Mouse (Mus musculus) intestine, embryonic 15.5 days (tissue): ENCODE results near the gene Olr1. TPM values are rescaled to one million over a fixed set of nuclear protein-coding genes. Genes with fewer than 3 reads are reported as not detected.

Experiments used
- ATAC-seq: fragments of 200-750 bp; cut with Nextera tagmentation; 2 replicates; pipeline ENCODE4 v1.8.0; 2017; ENCODE audit warnings: moderate TSS enrichment, moderate library complexity
- H3K27ac ChIP-seq: fragments of 300-500 bp; sonication (generic); 2 replicates; pipeline ENCODE4 v1.5.1; 2015; ENCODE audit warnings: mild to moderate bottlenecking, inconsistent platforms
- H3K27me3 ChIP-seq: fragments of 300-500 bp; sonication (generic); replicated peaks from 2 replicates; pipeline ENCODE4 v1.6.1; 2015; ENCODE audit warnings: inconsistent platforms
- H3K36me3 ChIP-seq: fragments of 300-500 bp; sonication (generic); 2 replicates; pipeline ENCODE4 v1.6.1; 2015; ENCODE audit warnings: inconsistent platforms
- H3K4me1 ChIP-seq: fragments of 300-500 bp; sonication (generic); replicated peaks from 2 replicates; pipeline ENCODE4 v1.6.1; 2015; ENCODE audit warnings: inconsistent platforms
- H3K4me2 ChIP-seq: fragments of 300-500 bp; sonication (generic); replicated peaks from 2 replicates; pipeline ENCODE4 v1.6.1; 2015; ENCODE audit warnings: mild to moderate bottlenecking, inconsistent platforms
- H3K4me3 ChIP-seq: fragments of 300-500 bp; sonication (generic); replicated peaks from 2 replicates; pipeline ENCODE4 v1.5.1; 2015; ENCODE audit warnings: inconsistent platforms
- H3K9ac ChIP-seq: fragments of 300-500 bp; sonication (generic); 2 replicates; pipeline ENCODE4 v1.6.1; 2015; ENCODE audit warnings: inconsistent platforms
- H3K9me3 ChIP-seq: fragments of 300-500 bp; sonication (generic); 2 replicates; pipeline ENCODE4 v1.6.1; 2016; ENCODE audit warnings: inconsistent platforms
- WGBS: fragments of 180-500 bp; shearing (Covaris S2); methylation state at CpG from one replicate; pipeline ENCODE4 v1.1.7; 2015; 5-methylcytosine and 5-hydroxymethylcytosine counted together
- polyA plus RNA-seq: library from polyadenylated mRNA; unstranded; fragments of >200 nt; fragmentation: Nextera tagmentation; extraction: Ambion mirVana; gene quantifications from 2 replicates; pipeline ENCODE4 v1.2.1, GENCODE M21; 2015

The Olr1 gene
- polyA plus RNA-seq, 1 experiment from 2014 or later: 0.04 TPM

DNA sequence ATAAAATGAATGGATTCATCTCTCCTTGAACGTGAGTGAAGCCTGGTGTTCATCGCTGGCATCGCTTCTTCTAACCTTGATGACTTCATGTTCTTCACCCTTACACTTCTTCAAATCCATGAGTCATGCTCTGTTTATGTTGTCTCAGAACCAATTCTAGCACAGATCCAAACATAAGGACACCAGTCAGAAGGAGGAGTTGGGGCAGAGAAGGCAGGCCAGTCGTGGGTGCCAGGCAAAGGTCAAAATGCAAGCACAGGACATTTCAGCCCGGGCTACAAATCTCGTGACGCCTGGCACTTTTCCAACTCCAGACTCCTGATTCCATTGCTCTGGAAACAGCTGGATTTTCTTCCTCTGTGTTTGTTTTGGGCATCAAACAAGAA is 25.6 kb upstream of the Olr1 start:
- H3K4me1 ChIP-seq: 0 out of 2 replicates have a peak, but pooled peaks cover 14% of the 10 kb centered on the region
- H3K4me2 ChIP-seq: peak overlapping the region; percentile 89
- no peaks in the 10 kb centered on the region for H3K9me3 ChIP-seq
- no peaks in the 10 kb centered on the region for H3K36me3 ChIP-seq
- peak; percentile 72 for ATAC-seq
- H3K4me3 ChIP-seq: peak overlapping the region; percentile 82
- no peaks in the 10 kb centered on the region for H3K27me3 ChIP-seq
- peak overlapping the region; percentile 48; the same call in 1 of the 2 replicates for H3K27ac ChIP-seq
- 28% methylated on average over 7 of the region's 7 CpGs for WGBS
- H3K9ac ChIP-seq: peak overlapping the region; percentile 71; the same call in 1 of the 2 replicates

GRCm38 (mm10) chr6:129530261-129530660 is 23.3 kb upstream of the Olr1 start:
- Histone ChIP-seq H3K4me3 (no peak overlapping the region), H3K4me2 (no peak overlapping the region), H3K36me3 (no peaks in the 10 kb centered on the region), H3K27me3 (no peaks in the 10 kb centered on the region), H3K27ac (no peak overlapping the region), H3K9me3 (no peaks in the 10 kb centered on the region), H3K4me1 (0 out of 2 replicates have a peak, but pooled peaks cover 14% of the 10 kb centered on the region), H3K9ac (no peak overlapping the region)
- no peak for ATAC-seq

DNA sequence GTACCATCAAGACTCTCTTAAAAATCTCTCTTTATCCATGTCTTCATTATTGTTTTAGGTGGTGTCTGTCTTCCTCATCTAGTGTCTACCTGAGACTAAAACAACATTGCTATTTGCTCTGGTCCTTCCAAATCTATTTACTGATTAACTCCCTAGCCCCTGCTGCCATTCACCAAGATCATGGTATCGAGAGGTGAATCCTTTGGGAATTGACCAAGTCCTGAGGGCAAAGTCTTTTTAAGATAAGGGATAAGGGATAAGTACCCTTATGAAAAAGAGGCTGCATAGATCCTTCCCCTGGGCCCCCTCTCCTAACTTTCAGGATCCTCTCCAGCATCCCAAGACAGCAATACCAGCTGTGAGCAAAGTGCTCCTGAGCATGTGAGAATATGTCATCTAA is 22.6 kb upstream of the Olr1 start:
- H3K9ac ChIP-seq: no peak overlapping the region
- H3K27ac ChIP-seq: no peak overlapping the region
- H3K4me1 ChIP-seq: 0 out of 2 replicates have a peak, but pooled peaks cover 10% of the 10 kb centered on the region
- no peaks in the 10 kb centered on the region for H3K36me3 ChIP-seq
- WGBS: 74% methylated on average over 1 of the region's 1 CpGs
- no peaks in the 10 kb centered on the region for H3K9me3 ChIP-seq
- no peaks in the 10 kb centered on the region for H3K27me3 ChIP-seq
- no peak for ATAC-seq
- H3K4me3 ChIP-seq: no peak overlapping the region
- H3K4me2 ChIP-seq: no peak overlapping the region

GRCm38 (mm10) chr6:129527416-129527815 is 20.5 kb upstream of the Olr1 start:
- Histone ChIP-seq H3K9ac (no peak overlapping the region), H3K4me3 (no peak overlapping the region), H3K36me3 (no peaks in the 10 kb centered on the region), H3K27me3 (no peaks in the 10 kb centered on the region), H3K4me1 (0 out of 2 replicates have a peak, but pooled peaks cover 3% of the 10 kb centered on the region), H3K9me3 (no peaks in the 10 kb centered on the region), H3K27ac (no peak overlapping the region), H3K4me2 (no peak overlapping the region)
- WGBS: 81% methylated on average over 2 of the region's 2 CpGs
- no peak for ATAC-seq

DNA sequence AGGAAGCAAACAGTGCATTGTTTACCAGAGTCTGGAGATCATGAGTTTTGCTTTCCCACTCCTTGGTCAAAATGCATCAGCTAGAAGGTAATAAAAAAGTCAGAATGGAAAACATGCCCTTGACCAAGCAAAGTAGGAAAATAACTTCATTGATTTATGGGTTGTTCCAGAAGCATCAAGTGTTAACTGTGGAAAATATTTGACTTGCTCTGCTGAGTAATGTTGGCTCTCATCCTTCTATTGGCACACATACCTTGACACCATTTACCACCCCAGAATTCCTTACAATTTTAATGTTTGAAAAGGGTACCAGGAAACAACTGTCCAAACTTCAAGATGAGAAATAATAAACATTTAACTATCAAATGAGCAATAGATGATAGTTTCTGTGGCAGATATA is 19.1 kb upstream of the Olr1 start:
- Histone ChIP-seq H3K27me3 (no peaks in the 10 kb centered on the region), H3K4me1 (no peaks in the 10 kb centered on the region), H3K4me3 (no peak overlapping the region), H3K27ac (no peak overlapping the region), H3K4me2 (no peak overlapping the region), H3K9me3 (no peaks in the 10 kb centered on the region), H3K36me3 (no peaks in the 10 kb centered on the region), H3K9ac (no peak overlapping the region)
- no peak for ATAC-seq

DNA sequence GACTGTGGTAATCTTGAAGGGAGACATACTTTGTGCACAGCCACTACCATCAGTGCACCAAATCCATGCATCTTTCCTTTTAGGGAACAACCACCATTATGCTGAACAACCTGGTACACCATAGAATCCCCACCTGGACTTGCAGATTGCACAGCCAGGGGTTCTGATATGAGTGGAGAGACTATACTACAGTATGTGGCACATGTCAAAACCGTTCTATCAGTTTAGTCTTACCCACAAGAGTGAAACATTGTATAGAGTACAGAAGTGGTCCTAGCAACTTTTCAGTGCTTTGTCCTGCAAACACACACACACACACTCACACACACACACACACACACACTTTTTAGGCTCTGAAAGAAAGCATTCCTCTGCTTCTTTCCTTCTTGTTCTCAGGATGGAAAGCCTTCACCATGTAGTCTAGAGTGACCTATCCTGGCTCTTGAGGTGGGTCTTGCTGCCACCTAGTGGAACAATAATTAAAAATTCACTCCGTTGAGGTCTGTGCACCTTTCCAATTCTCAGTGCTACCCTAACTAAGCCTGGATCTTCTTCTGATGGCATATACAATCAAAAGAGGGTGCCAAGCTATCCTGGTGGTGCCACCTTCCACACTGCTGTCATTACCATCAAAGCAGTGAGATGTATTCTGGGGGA is 10.9 kb upstream of the Olr1 start:
- H3K27me3 ChIP-seq: no peaks in the 10 kb centered on the region
- H3K4me1 ChIP-seq: peaks cover 3% of the 10 kb centered on the region; the same call in 1 of the 2 replicates
- WGBS: 50% methylated on average over 2 of the region's 2 CpGs
- H3K4me3 ChIP-seq: no peak overlapping the region
- H3K9me3 ChIP-seq: no peaks in the 10 kb centered on the region
- H3K9ac ChIP-seq: no peak overlapping the region
- peak; percentile 81 for ATAC-seq
- no peak overlapping the region for H3K4me2 ChIP-seq
- H3K27ac ChIP-seq: no peak overlapping the region
- no peaks in the 10 kb centered on the region for H3K36me3 ChIP-seq

DNA sequence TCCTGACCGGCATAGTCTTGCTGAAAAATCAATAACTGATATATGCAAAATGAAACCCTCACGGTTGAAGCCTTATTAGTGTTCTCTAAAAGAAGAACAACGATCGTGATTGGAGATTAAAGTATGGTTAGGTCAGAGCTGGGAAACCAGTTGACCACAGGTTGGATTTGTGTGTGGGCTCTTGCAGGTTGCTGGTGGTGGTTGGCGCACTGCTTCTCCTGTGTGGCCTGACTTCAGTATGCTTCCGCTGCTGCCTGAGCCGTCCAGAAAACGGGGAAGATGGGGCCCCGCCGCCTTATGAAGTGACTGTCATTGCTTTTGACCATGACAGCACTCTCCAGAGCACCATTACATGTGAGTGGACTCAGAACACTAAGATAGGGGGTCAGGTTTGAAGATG is 9.4 kb upstream of the Olr1 start:
- Histone ChIP-seq H3K27ac (no peak overlapping the region), H3K4me1 (peaks cover 5% of the 10 kb centered on the region), H3K9ac (no peak overlapping the region), H3K4me3 (no peak overlapping the region), H3K9me3 (no peaks in the 10 kb centered on the region), H3K36me3 (no peaks in the 10 kb centered on the region), H3K27me3 (no peaks in the 10 kb centered on the region), H3K4me2 (no peak overlapping the region)
- no peak for ATAC-seq
- WGBS: 90% methylated on average over 10 of the region's 10 CpGs

GRCm38 (mm10) chr6:129515068-129515467 is 8.1 kb upstream of the Olr1 start:
- peaks cover 5% of the 10 kb centered on the region for H3K4me1 ChIP-seq
- no peak overlapping the region for H3K4me3 ChIP-seq
- H3K4me2 ChIP-seq: no peak overlapping the region
- H3K9me3 ChIP-seq: no peaks in the 10 kb centered on the region
- no peak for ATAC-seq
- no peaks in the 10 kb centered on the region for H3K27me3 ChIP-seq
- 64% methylated on average over 3 of the region's 3 CpGs for WGBS
- H3K9ac ChIP-seq: no peak overlapping the region
- no peak overlapping the region for H3K27ac ChIP-seq
- H3K36me3 ChIP-seq: no peaks in the 10 kb centered on the region

DNA sequence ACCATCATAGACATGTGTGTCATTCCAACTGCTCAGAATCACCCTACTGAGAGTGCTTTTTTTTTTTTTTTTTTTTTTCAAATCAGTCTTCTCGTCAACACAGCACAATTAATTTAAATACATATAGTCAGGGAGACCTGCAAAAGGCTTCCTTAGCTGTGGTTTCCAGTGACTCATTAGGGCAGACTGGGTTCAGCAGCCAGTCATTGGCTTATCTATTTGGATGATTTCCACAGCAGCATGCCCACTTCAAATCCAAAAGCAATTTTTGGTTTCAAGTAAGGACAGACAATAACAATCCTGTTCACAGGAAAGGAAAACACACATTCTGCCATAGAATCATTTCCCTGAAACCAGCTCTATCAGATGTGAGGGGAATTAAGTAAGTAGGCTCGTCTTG is 7.4 kb upstream of the Olr1 start:
- H3K27ac ChIP-seq: no peak overlapping the region
- no peak overlapping the region for H3K4me2 ChIP-seq
- no peak for ATAC-seq
- H3K27me3 ChIP-seq: no peaks in the 10 kb centered on the region
- no peaks in the 10 kb centered on the region for H3K9me3 ChIP-seq
- H3K4me3 ChIP-seq: no peak overlapping the region
- 66% methylated on average over 2 of the region's 2 CpGs for WGBS
- H3K9ac ChIP-seq: no peak overlapping the region
- peaks cover 5% of the 10 kb centered on the region for H3K4me1 ChIP-seq
- H3K36me3 ChIP-seq: no peaks in the 10 kb centered on the region

DNA sequence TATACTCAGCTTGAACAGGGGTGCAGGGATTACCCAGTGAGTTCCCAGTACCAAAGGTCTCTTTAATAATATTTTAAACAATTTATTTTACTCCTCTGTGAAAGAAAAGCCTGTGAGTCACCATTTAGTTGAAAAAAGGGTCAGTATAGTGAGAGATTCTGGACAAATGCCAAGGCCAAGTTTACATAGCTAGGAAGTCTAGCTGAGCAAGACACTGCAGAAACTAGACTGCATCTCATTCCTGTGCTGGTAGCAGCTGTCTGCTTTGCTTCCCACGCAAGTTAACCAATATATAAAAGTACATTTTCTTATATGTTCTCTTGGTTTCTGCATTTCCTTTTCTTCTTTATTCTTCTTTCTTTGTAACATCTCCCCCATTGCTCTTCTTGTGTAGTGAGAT is 6.4 kb upstream of the Olr1 start:
- H3K36me3 ChIP-seq: no peaks in the 10 kb centered on the region
- no peak overlapping the region for H3K9ac ChIP-seq
- H3K4me3 ChIP-seq: no peak overlapping the region
- H3K27ac ChIP-seq: peak overlapping the region; percentile 74
- H3K9me3 ChIP-seq: no peaks in the 10 kb centered on the region
- H3K4me2 ChIP-seq: no peak overlapping the region
- H3K27me3 ChIP-seq: no peaks in the 10 kb centered on the region
- H3K4me1 ChIP-seq: peaks cover 5% of the 10 kb centered on the region
- ATAC-seq: peak; percentile 83
- 37% methylated on average over 1 of the region's 1 CpGs for WGBS

- peak; percentile 63 for ATAC-seq
- H3K4me1 ChIP-seq: peaks cover 5% of the 10 kb centered on the region
- H3K4me2 ChIP-seq: no peak overlapping the region
- no peaks in the 10 kb centered on the region for H3K36me3 ChIP-seq
- WGBS: 35% methylated on average over 8 of the region's 8 CpGs
- H3K9ac ChIP-seq: no peak overlapping the region
- H3K27ac ChIP-seq: peak overlapping the region; percentile 70; the same call in 1 of the 2 replicates
- no peaks in the 10 kb centered on the region for H3K27me3 ChIP-seq
- H3K4me3 ChIP-seq: no peak overlapping the region
- H3K9me3 ChIP-seq: no peaks in the 10 kb centered on the region
Observed at GRCm38 (mm10) chr6:129512868-129513267, 5.9 kb upstream of the Olr1 start.

DNA sequence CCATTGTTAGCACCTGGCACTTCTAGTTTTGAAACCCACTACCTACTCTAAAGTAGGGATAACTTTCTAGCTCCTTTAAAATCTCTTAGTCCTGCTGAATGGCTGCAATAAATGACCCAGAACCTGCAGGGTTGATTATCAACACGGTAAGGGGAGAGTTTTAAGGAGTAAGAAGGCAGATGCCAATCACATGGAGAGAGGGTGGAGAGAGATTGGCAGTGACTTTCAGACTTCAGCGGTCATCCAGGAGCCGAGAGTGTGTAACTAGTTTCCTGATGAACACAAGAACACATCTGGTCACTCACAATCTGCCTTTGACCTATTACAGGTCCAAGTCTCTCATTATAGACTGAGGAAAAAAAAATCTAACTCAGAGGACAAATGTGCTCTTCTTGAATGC is 5.4 kb upstream of the Olr1 start, which contains the start of gene Tmem52b:
Gene Tmem52b, plus strand, starts transcription at position 189 of the 400 bp plus-strand sequence.
- WGBS: 58% methylated on average over 3 of the region's 3 CpGs
- Histone ChIP-seq H3K27me3 (no peaks in the 10 kb centered on the region), H3K9me3 (no peaks in the 10 kb centered on the region), H3K4me3 (no peak within 1 kb of the TSS), H3K9ac (no peak within 1 kb of the TSS), H3K4me2 (no peak within 1 kb of the TSS), H3K27ac (peak within 1 kb of the TSS; percentile 70; the same call in 1 of the 2 replicates), H3K4me1 (peaks cover 5% of the 10 kb centered on the region), H3K36me3 (no peaks in the 10 kb centered on the region)
- ATAC-seq: no peak
